Mouse (Mus musculus) embryonic facial prominence, embryonic 10.5 days (tissue): ENCODE data around the gene Itsn1. TPM values are rescaled to one million over a fixed set of nuclear protein-coding genes. Genes with fewer than 3 reads are reported as not detected.

ENCODE experiments used
- DNase-seq: peaks from one replicate; pipeline ENCODE4 v3.0.0-alpha.2; 2017; ENCODE audit warnings: low spot score
- H3K27ac ChIP-seq: fragments of 300-500 bp; sonication (generic); replicated peaks from 2 replicates; pipeline ENCODE4 v1.5.1; 2016; ENCODE audit warnings: mild to moderate bottlenecking
- H3K27me3 ChIP-seq: fragments of 300-500 bp; sonication (generic); replicated peaks from 2 replicates; pipeline ENCODE4 v1.6.1; 2016; ENCODE audit warnings: low read depth, mild to moderate bottlenecking; ENCODE audit not compliant: poor library complexity, severe bottlenecking
- H3K36me3 ChIP-seq: fragments of 300-500 bp; sonication (generic); replicated peaks from 2 replicates; pipeline ENCODE4 v1.6.1; 2016; ENCODE audit warnings: mild to moderate bottlenecking, moderate library complexity
- H3K4me1 ChIP-seq: fragments of 300-500 bp; sonication (generic); 2 replicates; pipeline ENCODE4 v1.6.1; 2016
- H3K4me3 ChIP-seq: fragments of 300-500 bp; sonication (generic); 2 replicates; pipeline ENCODE4 v1.5.1; 2016; ENCODE audit warnings: mild to moderate bottlenecking, moderate library complexity
- H3K9me3 ChIP-seq: fragments of 300-500 bp; sonication (generic); 2 replicates; pipeline ENCODE4 v1.6.1; 2016; ENCODE audit warnings: mild to moderate bottlenecking
- WGBS: fragments of 180-500 bp; shearing (Covaris S2); methylation state at CpG from one replicate; pipeline ENCODE4 v1.1.7; 2016; 5-methylcytosine and 5-hydroxymethylcytosine counted together
- polyA plus RNA-seq: library from polyadenylated mRNA; unstranded; fragments of >200 nt; fragmentation: Nextera tagmentation; extraction: Ambion mirVana; gene quantifications from 2 replicates; pipeline ENCODE4 v1.2.1, GENCODE M21; 2016

The Itsn1 gene
- polyA plus RNA-seq, 1 experiment from 2014 or later = 40.1 TPM

DNA sequence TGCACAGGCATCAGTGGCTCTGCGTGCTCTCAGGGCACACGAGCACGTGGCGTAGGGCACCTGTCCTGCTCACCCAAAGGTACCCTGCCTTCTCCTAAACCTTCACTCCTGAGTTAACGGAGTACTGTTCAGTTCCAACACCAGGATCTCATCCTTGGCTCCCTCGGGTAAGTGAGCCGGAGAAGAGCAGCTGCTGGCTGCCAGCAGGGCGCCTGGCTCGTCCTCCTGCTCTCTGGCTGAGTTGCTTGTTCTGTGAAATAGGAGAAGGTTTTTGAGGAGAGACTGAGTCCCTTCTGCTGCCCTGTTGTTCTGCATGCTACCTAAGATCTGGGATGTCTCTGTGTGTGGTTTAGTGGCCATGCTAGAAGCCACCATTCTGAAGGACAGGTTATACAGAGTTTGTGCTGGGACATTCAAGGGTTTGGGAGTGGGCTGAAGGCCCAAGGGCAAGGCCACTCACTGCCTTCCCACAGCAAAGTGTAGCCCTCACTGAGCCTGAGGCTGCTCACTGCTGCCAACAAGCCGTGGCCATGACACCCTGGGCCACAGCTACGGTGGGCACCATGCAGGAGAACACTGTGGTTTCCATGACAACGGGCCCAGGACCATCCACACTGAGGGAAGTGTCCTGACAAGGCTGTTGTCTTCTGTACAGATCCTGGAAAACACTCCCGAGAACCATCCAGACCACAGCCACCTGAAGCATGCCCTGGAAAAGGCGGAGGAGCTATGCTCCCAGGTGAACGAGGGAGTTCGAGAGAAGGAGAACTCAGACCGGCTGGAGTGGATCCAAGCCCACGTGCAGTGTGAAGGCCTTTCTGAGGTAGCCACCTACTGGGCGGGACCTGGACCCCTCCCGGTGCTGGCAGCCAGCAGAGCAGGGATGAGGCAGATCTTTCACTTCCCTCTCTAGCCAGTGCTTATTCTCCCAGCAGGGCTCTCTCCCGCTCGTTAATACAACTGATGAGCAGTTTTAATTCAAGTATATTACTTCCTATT, 170.1 kb downstream of the Itsn1 start:
- DNase-seq = no peak
- H3K4me1 ChIP-seq = peaks cover 12% of the 10 kb centered on the region
- no peak overlapping the region for H3K4me3 ChIP-seq
- 60% methylated on average over 22 of the region's 22 CpGs for WGBS
- no peaks in the 10 kb centered on the region for H3K36me3 ChIP-seq
- H3K27ac ChIP-seq = no peak overlapping the region
- no peaks in the 10 kb centered on the region for H3K9me3 ChIP-seq
- no peaks in the 10 kb centered on the region for H3K27me3 ChIP-seq

DNA sequence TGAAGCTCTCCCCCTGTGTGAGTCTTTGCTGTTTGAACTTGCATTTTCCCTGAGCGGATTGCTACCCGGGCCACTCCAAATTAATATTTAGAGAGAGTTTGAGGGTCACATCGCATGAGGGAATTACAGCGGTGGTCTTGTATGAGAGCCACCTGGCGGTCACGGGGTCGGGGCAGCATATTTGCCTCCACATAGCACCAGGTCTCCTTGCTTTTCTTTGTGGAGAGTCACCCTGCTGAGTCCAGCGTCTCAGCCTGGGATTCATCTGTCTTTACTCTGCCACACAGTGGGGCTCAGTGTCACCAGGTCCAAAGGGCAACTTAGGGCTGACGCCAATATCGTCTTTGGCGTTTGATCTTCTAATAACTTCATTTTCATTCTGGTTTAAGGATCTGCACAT, 171.2 kb downstream of the Itsn1 start:
- H3K4me1 ChIP-seq = peaks cover 12% of the 10 kb centered on the region
- DNase-seq = no peak
- no peaks in the 10 kb centered on the region for H3K36me3 ChIP-seq
- no peaks in the 10 kb centered on the region for H3K27me3 ChIP-seq
- 58% methylated on average over 11 of the region's 11 CpGs for WGBS
- no peaks in the 10 kb centered on the region for H3K9me3 ChIP-seq
- no peak overlapping the region for H3K27ac ChIP-seq
- no peak overlapping the region for H3K4me3 ChIP-seq

DNA sequence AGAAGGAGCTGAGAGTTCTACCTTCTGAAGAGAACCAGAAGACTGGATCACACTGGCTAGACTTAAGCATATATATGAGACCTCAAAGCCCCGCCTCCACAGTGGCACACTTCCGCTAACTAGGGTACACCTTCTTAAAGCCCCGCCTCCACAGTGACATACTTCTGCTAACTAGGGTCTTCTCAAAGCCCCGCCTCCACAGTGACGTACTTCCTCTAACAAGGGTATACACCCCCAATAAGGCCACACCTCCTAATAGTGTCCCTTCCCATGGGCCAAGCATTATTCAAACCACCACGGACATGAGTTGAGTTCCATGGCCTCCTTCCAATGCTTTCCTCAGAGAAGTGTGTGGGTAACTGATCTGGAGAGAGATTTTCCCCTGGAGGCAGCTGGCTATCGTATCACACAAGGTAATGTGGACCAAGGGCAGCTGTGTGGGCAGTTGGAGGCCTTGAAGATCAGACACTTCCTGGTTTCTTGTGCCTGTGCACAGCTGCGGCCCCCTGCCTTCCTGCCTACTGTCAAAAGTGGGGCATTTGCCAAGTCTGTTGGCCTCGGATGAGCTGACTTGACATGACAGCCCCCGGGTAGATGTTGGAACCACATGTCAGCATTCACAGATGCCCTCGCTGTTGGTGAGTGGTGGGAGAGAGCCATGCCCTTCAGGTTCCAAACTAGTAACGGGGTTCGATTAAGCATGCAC, 174.9 kb downstream of the Itsn1 start:
- peaks cover 7% of the 10 kb centered on the region; the same call in 1 of the 2 replicates for H3K4me1 ChIP-seq
- no peaks in the 10 kb centered on the region for H3K36me3 ChIP-seq
- WGBS = 92% methylated on average over 13 of the region's 13 CpGs
- no peak overlapping the region for H3K4me3 ChIP-seq
- H3K27ac ChIP-seq = no peak overlapping the region
- no peak for DNase-seq
- H3K9me3 ChIP-seq = no peaks in the 10 kb centered on the region
- no peaks in the 10 kb centered on the region for H3K27me3 ChIP-seq

DNA sequence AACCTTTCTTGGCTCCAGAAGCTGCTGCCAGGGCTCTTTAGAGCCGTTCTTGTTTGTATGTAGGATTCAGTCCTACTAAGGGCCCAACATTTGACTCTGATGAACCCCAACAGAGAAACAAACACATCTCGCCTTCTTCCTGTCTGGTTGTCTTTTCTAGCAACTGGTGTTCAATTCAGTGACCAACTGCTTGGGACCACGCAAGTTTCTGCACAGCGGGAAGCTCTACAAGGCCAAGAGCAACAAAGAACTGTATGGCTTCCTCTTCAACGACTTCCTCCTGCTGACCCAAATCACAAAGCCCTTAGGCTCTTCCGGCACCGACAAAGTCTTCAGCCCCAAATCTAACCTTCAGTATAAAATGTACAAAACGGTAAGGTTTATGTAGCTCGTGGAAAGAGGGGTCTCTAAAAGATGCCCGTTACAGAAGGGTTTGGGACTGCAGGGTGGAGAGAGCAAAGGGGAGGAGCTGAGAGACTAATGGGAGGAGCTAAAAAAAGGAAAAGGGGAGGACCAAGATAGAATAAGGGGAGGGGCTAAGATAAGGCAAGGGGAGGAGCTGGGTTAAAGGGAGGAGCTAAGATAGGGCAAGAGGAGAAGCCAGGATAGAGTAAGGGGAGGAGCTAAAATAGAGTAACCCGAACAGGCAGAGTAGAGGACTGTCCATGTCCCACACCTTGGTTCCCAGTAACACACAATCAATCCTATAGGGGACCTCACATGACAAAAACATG, 176.2 kb downstream of the Itsn1 start:
- H3K4me3 ChIP-seq = no peak overlapping the region
- WGBS = 87% methylated on average over 11 of the region's 11 CpGs
- no peak for DNase-seq

DNA sequence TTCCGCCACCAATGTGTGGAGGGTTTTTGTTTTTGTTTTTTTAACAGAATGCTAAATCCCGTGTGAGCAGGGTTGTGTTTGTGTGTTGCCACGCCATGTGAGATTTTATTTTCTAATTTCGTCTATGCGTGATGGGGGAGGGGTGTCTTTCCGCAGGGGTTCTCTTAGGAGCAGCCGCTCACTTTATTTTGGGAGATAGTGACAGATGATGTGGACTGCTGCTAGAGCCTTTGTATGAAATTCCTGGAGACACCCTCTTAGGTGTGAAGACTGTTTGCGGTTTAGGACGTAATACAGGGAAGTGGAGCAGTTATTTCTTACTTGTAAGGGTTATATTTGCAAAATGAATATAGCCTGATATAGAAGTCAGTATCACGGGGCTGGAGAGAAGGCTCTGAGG, 176.9 kb downstream of the Itsn1 start:
- 87% methylated on average over 10 of the region's 10 CpGs for WGBS
- H3K9me3 ChIP-seq = no peaks in the 10 kb centered on the region
- no peaks in the 10 kb centered on the region for H3K4me1 ChIP-seq
- H3K27me3 ChIP-seq = no peaks in the 10 kb centered on the region
- no peak overlapping the region for H3K27ac ChIP-seq
- H3K36me3 ChIP-seq = no peaks in the 10 kb centered on the region
- no peak overlapping the region for H3K4me3 ChIP-seq
- no peak for DNase-seq

More for the DNA sequence above, 176.2 kb downstream of the Itsn1 start:
- Histone ChIP-seq H3K36me3 (no peaks in the 10 kb centered on the region), H3K27me3 (no peaks in the 10 kb centered on the region), H3K27ac (no peak overlapping the region), H3K9me3 (no peaks in the 10 kb centered on the region), H3K4me1 (no peaks in the 10 kb centered on the region)

DNA sequence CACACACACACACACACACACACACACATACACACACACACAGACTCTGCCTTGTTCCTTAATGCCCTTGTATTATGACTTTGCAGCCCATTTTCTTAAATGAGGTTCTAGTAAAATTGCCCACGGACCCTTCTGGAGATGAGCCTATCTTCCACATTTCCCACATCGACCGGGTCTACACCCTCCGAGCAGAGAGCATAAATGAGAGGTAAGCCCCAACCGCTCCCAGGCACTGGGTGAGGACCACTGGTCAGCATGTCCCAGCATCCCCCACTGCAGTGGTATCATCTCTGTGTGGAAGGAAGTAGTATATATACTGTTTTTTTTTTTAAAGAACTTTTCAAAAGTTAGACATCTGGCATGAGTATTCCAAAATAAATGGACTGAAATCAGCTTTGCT, 177.6 kb downstream of the Itsn1 start:
- DNase-seq = no peak
- no peak overlapping the region for H3K4me3 ChIP-seq
- no peak overlapping the region for H3K27ac ChIP-seq
- no peaks in the 10 kb centered on the region for H3K4me1 ChIP-seq
- 95% methylated on average over 5 of the region's 5 CpGs for WGBS
- H3K9me3 ChIP-seq = no peaks in the 10 kb centered on the region
- no peaks in the 10 kb centered on the region for H3K36me3 ChIP-seq
- no peaks in the 10 kb centered on the region for H3K27me3 ChIP-seq

DNA sequence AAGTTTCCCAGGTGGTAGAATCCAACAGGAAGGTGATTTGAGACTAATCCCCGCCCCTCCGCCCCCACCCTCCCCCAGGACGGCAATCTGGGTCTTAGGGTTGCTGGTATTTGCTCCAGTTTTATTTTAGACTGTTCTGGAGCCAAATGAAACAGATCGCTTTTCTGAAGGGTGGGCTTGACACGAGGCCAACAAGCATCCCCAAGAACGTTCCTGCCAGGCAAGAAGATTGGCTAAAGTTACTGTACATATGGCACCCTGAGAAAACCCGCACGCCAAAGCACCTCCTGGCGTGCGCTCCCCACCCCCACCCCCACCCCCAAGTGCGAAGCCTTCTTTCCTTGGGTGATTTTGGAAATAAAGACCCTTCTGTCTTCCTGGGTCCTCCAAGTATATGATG, 178.1 kb downstream of the Itsn1 start:
- 80% methylated on average over 11 of the region's 11 CpGs for WGBS
- no peaks in the 10 kb centered on the region for H3K9me3 ChIP-seq
- H3K4me1 ChIP-seq = no peaks in the 10 kb centered on the region
- no peak overlapping the region for H3K27ac ChIP-seq
- no peak overlapping the region for H3K4me3 ChIP-seq
- DNase-seq = no peak
- no peaks in the 10 kb centered on the region for H3K36me3 ChIP-seq
- no peaks in the 10 kb centered on the region for H3K27me3 ChIP-seq

DNA sequence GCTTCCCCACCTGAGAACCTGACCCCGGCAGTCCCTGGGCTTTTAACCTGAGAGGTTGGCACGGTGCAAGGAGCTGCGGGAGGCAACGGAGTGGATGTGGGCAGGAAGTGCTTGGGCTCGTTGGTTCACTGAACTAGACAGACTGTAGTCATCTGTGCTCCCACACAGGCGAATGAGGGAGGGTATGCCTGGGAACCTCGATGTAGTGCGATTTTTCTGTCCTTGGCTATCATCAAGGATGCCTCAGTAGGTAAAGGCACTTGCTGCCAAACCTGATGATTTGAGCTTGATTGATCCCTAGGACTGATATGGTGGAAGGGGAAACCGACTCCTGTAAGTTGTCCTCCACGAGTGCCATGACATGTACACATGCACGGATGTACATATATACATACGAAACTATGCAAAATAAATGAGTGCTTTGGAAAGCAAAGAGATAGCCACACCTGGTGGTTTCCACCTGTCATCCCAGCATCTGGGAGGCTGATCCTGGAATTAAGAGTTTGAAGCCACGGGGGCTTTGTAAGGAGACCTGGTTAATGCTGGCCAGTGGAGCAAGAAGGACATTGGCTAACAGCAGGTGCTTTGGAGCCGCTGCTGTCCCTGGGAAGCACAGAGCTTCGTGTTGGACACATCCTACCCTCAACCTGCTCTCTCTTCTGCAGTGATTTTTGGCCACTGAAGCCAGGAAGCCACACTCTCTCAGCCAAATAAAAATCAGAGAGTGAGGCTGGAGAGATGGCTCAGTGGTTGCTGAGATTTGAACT, 180.7 kb downstream of the Itsn1 start:
- H3K27me3 ChIP-seq = no peaks in the 10 kb centered on the region
- no peaks in the 10 kb centered on the region for H3K36me3 ChIP-seq
- 87% methylated on average over 15 of the region's 15 CpGs for WGBS
- H3K4me1 ChIP-seq = no peaks in the 10 kb centered on the region
- H3K27ac ChIP-seq = no peak overlapping the region
- no peak overlapping the region for H3K4me3 ChIP-seq
- DNase-seq = no peak
- no peaks in the 10 kb centered on the region for H3K9me3 ChIP-seq

DNA sequence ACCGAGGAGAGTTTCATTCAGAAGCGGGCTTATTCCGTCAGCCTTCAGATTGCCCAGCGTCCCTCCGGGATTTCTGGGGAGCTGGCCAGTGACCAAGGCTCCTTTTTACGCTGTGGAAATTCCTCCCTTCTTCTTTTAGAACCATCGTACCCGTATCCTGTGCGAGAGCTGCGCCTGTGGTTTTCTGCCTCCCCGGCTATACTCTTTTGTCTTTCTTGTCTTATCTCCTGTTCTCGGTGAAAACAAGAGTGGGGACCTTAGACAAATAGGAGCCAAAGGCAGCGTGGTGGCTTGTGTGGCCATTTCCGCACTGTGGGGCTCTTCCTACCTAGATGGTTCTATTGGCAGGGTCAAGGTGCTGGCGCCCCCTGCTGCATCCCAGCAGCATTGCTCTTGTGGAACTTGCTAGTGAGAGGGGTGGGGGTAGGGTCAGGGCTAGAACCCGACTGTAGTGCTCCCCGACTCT, 188.6 kb downstream of the Itsn1 start:
- Histone ChIP-seq H3K4me3 (peak overlapping the region; percentile 21; the same call in 1 of the 2 replicates), H3K27ac (peak overlapping the region; percentile 55)
- 37% methylated on average over 17 of the region's 17 CpGs for WGBS

DNA sequence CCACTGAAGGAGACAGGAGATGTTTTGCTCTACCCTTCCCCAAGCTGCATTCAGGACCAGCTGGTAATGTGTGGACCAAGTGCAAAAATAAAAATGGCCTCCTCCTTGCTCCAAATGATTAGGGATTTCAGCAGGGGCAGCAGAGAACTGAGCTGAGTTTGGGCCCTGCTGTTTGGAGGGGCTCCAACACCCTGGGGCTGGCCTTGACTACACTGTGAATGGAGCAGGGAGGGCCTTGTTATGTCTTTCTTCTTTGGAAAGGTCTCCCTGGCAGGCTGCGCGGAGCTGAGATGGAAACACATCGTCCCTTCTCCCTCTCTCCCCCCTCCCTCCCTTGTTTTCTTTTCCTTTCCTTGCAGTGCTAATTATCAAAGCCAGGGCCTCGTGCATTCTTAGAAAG, 189.4 kb downstream of the Itsn1 start:
- Histone ChIP-seq H3K27me3 (no peaks in the 10 kb centered on the region), H3K9me3 (no peaks in the 10 kb centered on the region), H3K4me3 (no peak overlapping the region), H3K36me3 (peaks cover 7% of the 10 kb centered on the region), H3K4me1 (peaks cover 22% of the 10 kb centered on the region), H3K27ac (peak overlapping the region; percentile 35; the same call in 1 of the 2 replicates)
- WGBS = 64% methylated on average over 4 of the region's 4 CpGs
- no peak for DNase-seq

More for the DNA sequence above, 188.6 kb downstream of the Itsn1 start:
- Histone ChIP-seq H3K4me1 (peaks cover 22% of the 10 kb centered on the region), H3K9me3 (no peaks in the 10 kb centered on the region), H3K36me3 (no peaks in the 10 kb centered on the region; the same call in 1 of the 2 replicates), H3K27me3 (no peaks in the 10 kb centered on the region)
- DNase-seq = peak; percentile 90

DNA sequence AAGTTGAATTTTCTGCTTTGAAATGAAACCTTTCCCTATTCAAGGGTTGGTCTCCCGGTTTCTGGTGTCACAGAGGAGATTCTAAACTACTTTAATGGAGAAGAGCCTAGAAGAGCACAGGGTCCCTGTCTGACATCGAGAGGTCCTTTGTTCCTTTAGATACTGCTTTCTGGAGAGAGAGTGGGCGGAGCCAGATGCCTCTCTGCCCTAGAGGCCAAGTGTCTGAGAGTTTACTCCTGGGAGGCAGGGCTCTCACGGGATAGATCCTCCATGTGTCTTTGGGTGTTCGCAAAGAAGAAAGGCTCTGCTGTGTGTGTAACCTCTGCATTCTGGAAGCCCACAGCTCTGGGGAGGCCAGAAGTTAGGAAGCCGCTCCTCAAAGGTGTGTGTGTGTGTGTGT, 190.0 kb downstream of the Itsn1 start:
- Histone ChIP-seq H3K27ac (peak overlapping the region; percentile 35; the same call in 1 of the 2 replicates), H3K4me3 (no peak overlapping the region), H3K4me1 (peaks cover 22% of the 10 kb centered on the region), H3K9me3 (no peaks in the 10 kb centered on the region), H3K27me3 (no peaks in the 10 kb centered on the region), H3K36me3 (peaks cover 13% of the 10 kb centered on the region)
- 54% methylated on average over 6 of the region's 6 CpGs for WGBS
- DNase-seq = no peak
